Mouse (Mus musculus) megakaryocyte progenitor cell, adult 5-6 weeks (primary cell): Measurements from ENCODE around the gene Sez6l2. TPM values are rescaled to one million over a fixed set of nuclear protein-coding genes. Genes with fewer than 3 reads are reported as not detected.
"Not testable (repeated sequence)": the region's sequence is repeated elsewhere in the genome, so short reads cannot be mapped to it uniquely, and the experiment has no call there.

Experiments used
- ATAC-seq: replicated peaks from 2 replicates; pipeline ENCODE4 v1.8.0; 2016; ENCODE audit warnings: mild to moderate bottlenecking, moderate TSS enrichment, inconsistent platforms; ENCODE audit not compliant: poor library complexity
- total RNA-seq, 2 experiments: library from RNA; stranded (forward) in 1 of 2; stranded (reverse) in 1 of 2; fragments of 157-497, 149-512 nt in 1 of 2; fragments of 200-1000 nt in 1 of 2; gene quantifications; 2 replicates each; pipeline versions ENCODE4 v1.2.3 to v1.2.4; 2015 to 2017

The Sez6l2 gene
- total RNA-seq (2015), result 0.46 and 1.6 TPM in 2 replicates
- 0.34 and 0.37 TPM in 2 replicates for total RNA-seq (2017)

GRCm38 (mm10) chr7:126949793-126950646 is at the start of gene Sez6l2:
TSS of gene Sez6l2 (plus strand) at chr7:126950563.
- ATAC-seq, result peak; percentile 96

- peak; percentile 37; the same call in 1 of the 2 replicates for ATAC-seq
Measured at GRCm38 (mm10) chr7:126905590-126905989, 44.8 kb upstream of the Sez6l2 start.

GRCm38 (mm10) chr7:126914844-126915243 is 35.5 kb upstream of the Sez6l2 start:
- ATAC-seq, result peak; percentile 52; the same call in 1 of the 2 replicates

GRCm38 (mm10) chr7:126918356-126918755 is 32.0 kb upstream of the Sez6l2 start:
- not testable (repeated sequence) for ATAC-seq

GRCm38 (mm10) chr7:126919973-126920372 is 30.4 kb upstream of the Sez6l2 start:
- no peak for ATAC-seq

- ATAC-seq, result no peak
Measured at GRCm38 (mm10) chr7:126921563-126921962, 28.8 kb upstream of the Sez6l2 start.

GRCm38 (mm10) chr7:126922624-126923060 is 27.7 kb upstream of the Sez6l2 start, which contains the start of gene Tmem219:
TSS of gene Tmem219 (minus strand) at chr7:126922917.
- ATAC-seq, result no peak

GRCm38 (mm10) chr7:126923999-126924398 is 26.4 kb upstream of the Sez6l2 start:
- no peak for ATAC-seq

GRCm38 (mm10) chr7:126926299-126926698 is 24.1 kb upstream of the Sez6l2 start:
- peak; percentile 61 for ATAC-seq

GRCm38 (mm10) chr7:126928384-126929037 is 21.9 kb upstream of the Sez6l2 start, which contains the start of gene Kctd13:
TSS of gene Kctd13 (plus strand) at chr7:126928879.
- ATAC-seq, result peak; percentile 79

GRCm38 (mm10) chr7:126929046-126929445 is 21.3 kb upstream of the Sez6l2 start:
- no peak for ATAC-seq

- ATAC-seq, result no peak
Measured at GRCm38 (mm10) chr7:126932652-126933051, 17.7 kb upstream of the Sez6l2 start.

- peak; percentile 55 for ATAC-seq
Measured at GRCm38 (mm10) chr7:126941171-126941570, 9.2 kb upstream of the Sez6l2 start.

GRCm38 (mm10) chr7:126941801-126942200 is 8.6 kb upstream of the Sez6l2 start:
- no peak for ATAC-seq

- ATAC-seq, result peak; percentile 53
Measured at GRCm38 (mm10) chr7:126946530-126946929, 3.8 kb upstream of the Sez6l2 start.

- no peak for ATAC-seq
Measured at GRCm38 (mm10) chr7:126948626-126949025, 1.7 kb upstream of the Sez6l2 start.

- ATAC-seq, result no peak
Measured at GRCm38 (mm10) chr7:126949403-126949792, 965 bp upstream of the Sez6l2 start, which contains the start of gene Asphd1. TSS of gene Asphd1 (minus strand) at chr7:126949582.

- ATAC-seq, result no peak
Measured at GRCm38 (mm10) chr7:126950647-126951615, 568 bp downstream of the Sez6l2 start.

GRCm38 (mm10) chr7:126951741-126952140 is 1.4 kb downstream of the Sez6l2 start:
- no peak for ATAC-seq

- ATAC-seq, result no peak
Measured at GRCm38 (mm10) chr7:126952646-126953045, 2.3 kb downstream of the Sez6l2 start.
